Mouse (Mus musculus): ENCODE data around the gene Nufip2. TPM values are rescaled to one million over a fixed set of nuclear protein-coding genes. Genes with fewer than 3 reads are reported as not detected.
A peak's percentile ranks its signal among the peaks of the same experiment; 100 is the strongest.

The Nufip2 gene
- polyA plus RNA-seq, 1 experiment from 2014 or later, result 5.7 TPM

DNA sequence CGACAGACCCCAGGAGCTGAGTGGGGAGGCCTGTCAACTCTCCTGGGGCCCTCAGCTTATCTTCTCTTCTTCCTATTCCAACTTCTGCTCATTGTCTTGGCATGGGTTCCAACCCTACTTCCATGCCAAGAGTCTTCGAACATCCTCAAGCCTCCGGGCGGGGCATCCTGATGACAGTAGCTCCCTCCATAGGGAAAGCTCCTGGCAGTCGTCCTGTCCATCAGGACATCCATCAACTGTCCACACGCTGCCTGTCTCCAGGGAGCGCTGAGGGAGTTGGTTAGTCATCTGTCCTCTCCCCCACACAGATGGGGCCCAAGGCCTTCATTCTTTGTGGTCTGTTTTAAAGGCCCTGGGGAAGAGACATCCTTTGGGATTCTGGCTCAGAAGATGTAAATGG is 95.1 kb downstream of the Nufip2 start:
- Histone ChIP-seq H3K4me3 (ENCODE audit: low read depth, low read length) (no peak overlapping the region), H3K4me1 (ENCODE audit: control insufficient read depth, insufficient read depth, low read length) (peaks cover 19% of the 10 kb centered on the region)
- no peak for DNase-seq (ENCODE audit: low spot score)

DNA sequence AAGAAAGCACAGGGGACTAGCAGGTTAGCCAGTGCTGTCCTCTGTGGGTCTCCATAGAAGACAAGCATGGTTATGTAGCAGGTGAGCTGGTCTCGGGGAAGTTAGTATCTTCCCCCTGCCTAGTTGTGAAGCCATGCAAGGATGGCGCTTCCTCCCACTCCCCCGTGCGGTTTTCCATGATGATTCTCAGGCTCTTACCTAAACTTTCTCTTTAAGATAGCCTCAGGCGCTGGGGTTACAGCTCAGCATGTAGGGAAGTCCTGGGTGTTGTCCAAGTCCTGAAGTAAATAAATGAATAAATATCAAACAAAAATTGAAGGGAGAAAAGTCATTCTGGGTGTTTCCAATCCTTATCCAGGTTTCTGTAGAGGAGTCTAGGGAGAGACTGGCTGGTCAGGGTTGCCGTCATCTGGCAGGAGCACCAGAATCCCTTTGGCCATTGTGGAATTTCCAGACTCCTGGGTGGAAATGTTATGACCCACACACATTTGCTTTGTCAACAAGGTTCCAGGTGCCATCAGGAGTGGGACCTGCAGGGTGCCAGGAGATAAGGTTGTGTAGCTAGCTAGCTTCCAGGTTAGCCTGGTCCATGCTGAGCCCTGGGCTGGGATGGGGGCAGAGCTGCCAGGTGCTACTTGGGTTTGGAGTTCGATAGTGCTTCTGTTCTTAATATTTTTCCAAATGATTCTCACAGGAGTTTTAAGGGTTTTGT is 96.3 kb downstream of the Nufip2 start:
- ATAC-seq (ENCODE audit: insufficient number of reproducible peaks, low FRiP score, low TSS enrichment, low read depth), result no peak

More for the DNA sequence above, 95.1 kb downstream of the Nufip2 start:
- Histone ChIP-seq H3K9me3 (ENCODE audit: control insufficient read depth, low read length) (no peaks in the 10 kb centered on the region), H3K27me3 (ENCODE audit: control insufficient read depth, insufficient read depth, low read length) (no peaks in the 10 kb centered on the region), H3K9ac (ENCODE audit: low read length) (no peak overlapping the region), H3K4me2 (ENCODE audit: low read depth, severe bottlenecking) (no peak overlapping the region), H3K27ac (replicated peaks; ENCODE audit: low read depth, low read length) (no peak overlapping the region), H3K36me3 (ENCODE audit: control insufficient read depth, insufficient read depth, low read length) (peaks cover 7% of the 10 kb centered on the region; the same call in 1 of the 2 replicates)
- ATAC-seq (ENCODE audit: insufficient number of reproducible peaks, low FRiP score, low TSS enrichment, low read depth), result no peak
- 82% methylated on average over 7 of the region's 7 CpGs for WGBS

DNA sequence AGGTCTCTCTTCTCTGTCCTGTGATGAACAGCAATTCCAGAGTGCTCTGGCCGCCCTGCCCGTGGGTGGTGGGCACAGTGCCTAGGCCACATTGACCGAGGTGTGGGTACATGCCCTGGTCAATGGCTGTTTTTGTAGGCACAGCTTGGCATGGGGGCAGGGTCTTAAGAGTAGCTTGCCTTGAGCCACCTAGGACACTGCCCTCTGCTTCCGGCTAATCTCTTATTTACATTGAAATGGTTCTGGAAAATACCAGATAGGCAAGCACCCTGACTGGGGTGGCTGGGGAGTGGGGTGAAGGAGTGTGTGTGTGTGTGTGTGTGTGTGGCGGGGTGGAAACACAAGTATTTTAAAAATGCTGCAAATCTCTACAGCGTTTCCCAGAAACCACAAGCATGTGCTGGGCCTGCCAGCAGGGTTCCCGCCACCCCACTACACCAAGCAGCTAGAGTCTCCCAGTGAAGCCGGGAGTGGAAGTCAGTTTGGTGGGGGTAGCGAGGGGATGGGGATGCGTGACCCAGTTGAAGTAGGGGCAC is 97.3 kb downstream of the Nufip2 start:
- H3K4me3 ChIP-seq (ENCODE audit: low read depth, low read length), result no peak overlapping the region
- WGBS, result 70% methylated on average over 10 of the region's 10 CpGs
- no peaks in the 10 kb centered on the region for H3K36me3 ChIP-seq (ENCODE audit: control insufficient read depth, insufficient read depth, low read length)
- no peaks in the 10 kb centered on the region for H3K27me3 ChIP-seq (ENCODE audit: control insufficient read depth, insufficient read depth, low read length)
- H3K4me1 ChIP-seq (ENCODE audit: control insufficient read depth, insufficient read depth, low read length), result peaks cover 22% of the 10 kb centered on the region
- H3K9me3 ChIP-seq (ENCODE audit: control insufficient read depth, low read length), result no peaks in the 10 kb centered on the region
- DNase-seq (ENCODE audit: low spot score) (no peak), ATAC-seq (ENCODE audit: insufficient number of reproducible peaks, low FRiP score, low TSS enrichment, low read depth) (no peak)
- H3K9ac ChIP-seq (ENCODE audit: low read length), result no peak overlapping the region
- no peak overlapping the region for H3K4me2 ChIP-seq (ENCODE audit: low read depth, severe bottlenecking)
- H3K27ac ChIP-seq (replicated peaks; ENCODE audit: low read depth, low read length), result no peak overlapping the region

More for the DNA sequence above, 96.3 kb downstream of the Nufip2 start:
- Histone ChIP-seq H3K9me3 (ENCODE audit: control insufficient read depth, low read length) (no peaks in the 10 kb centered on the region), H3K27ac (replicated peaks; ENCODE audit: low read depth, low read length) (no peak overlapping the region), H3K4me1 (ENCODE audit: control insufficient read depth, insufficient read depth, low read length) (peaks cover 22% of the 10 kb centered on the region), H3K9ac (ENCODE audit: low read length) (no peak overlapping the region), H3K4me2 (ENCODE audit: low read depth, severe bottlenecking) (no peak overlapping the region), H3K4me3 (ENCODE audit: low read depth, low read length) (no peak overlapping the region), H3K36me3 (ENCODE audit: control insufficient read depth, insufficient read depth, low read length) (peaks cover 7% of the 10 kb centered on the region; the same call in 1 of the 2 replicates), H3K27me3 (ENCODE audit: control insufficient read depth, insufficient read depth, low read length) (no peaks in the 10 kb centered on the region)
- no peak for DNase-seq (ENCODE audit: low spot score)
- 86% methylated on average over 7 of the region's 7 CpGs for WGBS

DNA sequence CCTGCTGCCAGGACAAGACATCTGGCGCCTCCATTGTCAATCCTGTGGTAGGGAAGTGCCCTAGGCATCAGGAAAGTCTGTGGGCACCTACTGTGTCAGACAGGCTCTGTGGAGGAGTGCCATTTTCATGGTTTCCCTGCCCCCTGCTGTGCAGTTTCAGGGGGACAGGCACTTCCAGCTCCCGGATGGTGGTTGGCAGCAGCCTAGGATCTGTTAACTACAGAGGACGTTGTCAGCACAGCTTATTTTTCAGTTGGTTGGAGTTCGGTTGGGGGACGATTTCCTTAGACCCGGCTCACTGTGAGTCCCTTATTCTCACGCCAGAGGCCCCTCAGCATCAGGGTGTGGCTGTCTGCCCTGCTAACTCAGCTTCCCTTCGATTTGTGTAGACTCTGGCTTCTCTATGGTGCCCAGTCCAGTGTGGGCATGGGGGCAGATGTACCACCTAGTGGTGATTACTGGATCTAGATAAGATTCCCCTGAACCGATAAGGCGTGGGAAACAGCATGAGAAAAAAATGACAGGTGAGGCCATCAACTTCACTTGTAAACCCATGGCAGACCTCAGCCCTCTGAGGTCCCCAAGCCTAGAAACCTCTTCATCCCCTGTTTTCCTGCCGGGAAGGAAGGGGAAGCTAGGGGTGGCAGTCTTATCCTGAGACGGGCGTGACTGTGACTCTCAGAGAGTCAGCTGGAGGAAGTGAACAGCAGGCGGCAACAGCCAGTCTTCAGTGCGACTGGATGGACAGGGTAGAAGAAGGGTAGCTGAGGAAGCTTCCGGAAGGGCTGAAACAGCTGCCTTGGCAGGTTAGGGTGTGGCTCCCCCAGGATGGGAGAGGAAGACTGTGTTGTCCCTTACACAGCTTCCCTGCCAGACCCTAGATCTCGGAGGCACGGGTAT is 98.0 kb downstream of the Nufip2 start:
- Histone ChIP-seq H3K27ac (replicated peaks; ENCODE audit: low read depth, low read length) (no peak overlapping the region), H3K9ac (ENCODE audit: low read length) (no peak overlapping the region), H3K36me3 (ENCODE audit: control insufficient read depth, insufficient read depth, low read length) (no peaks in the 10 kb centered on the region), H3K9me3 (ENCODE audit: control insufficient read depth, low read length) (no peaks in the 10 kb centered on the region), H3K4me1 (ENCODE audit: control insufficient read depth, insufficient read depth, low read length) (peaks cover 22% of the 10 kb centered on the region), H3K4me2 (ENCODE audit: low read depth, severe bottlenecking) (no peak overlapping the region), H3K27me3 (ENCODE audit: control insufficient read depth, insufficient read depth, low read length) (no peaks in the 10 kb centered on the region), H3K4me3 (ENCODE audit: low read depth, low read length) (no peak overlapping the region)
- no peak for DNase-seq (ENCODE audit: low spot score)
- no peak for ATAC-seq (ENCODE audit: insufficient number of reproducible peaks, low FRiP score, low TSS enrichment, low read depth)
- WGBS, result 59% methylated on average over 18 of the region's 18 CpGs

DNA sequence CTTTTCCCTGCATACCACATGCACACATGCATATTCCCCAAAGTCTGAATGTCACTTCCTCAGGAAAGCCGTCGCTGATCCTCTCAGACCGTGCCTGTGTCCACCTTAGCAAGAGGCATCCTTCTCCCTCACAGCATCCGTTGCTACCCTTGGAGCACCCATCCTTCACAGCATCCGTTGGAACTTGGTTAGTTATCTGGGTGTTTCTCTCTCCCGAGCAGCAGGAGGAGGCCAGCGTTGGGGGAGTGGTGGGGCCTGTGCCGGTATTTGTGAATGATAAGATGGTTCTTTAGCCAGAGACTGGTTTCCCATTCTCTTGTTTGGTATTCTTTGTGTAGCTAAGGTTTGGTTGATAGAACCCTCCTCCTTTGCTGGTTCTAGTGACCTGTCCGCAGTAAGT is 98.9 kb downstream of the Nufip2 start:
- Histone ChIP-seq H3K9ac (ENCODE audit: low read length) (no peak overlapping the region), H3K4me1 (ENCODE audit: control insufficient read depth, insufficient read depth, low read length) (peaks cover 22% of the 10 kb centered on the region), H3K4me2 (ENCODE audit: low read depth, severe bottlenecking) (no peak overlapping the region), H3K36me3 (ENCODE audit: control insufficient read depth, insufficient read depth, low read length) (no peaks in the 10 kb centered on the region), H3K27me3 (ENCODE audit: control insufficient read depth, insufficient read depth, low read length) (no peaks in the 10 kb centered on the region), H3K4me3 (ENCODE audit: low read depth, low read length) (no peak overlapping the region), H3K27ac (replicated peaks; ENCODE audit: low read depth, low read length) (peak overlapping the region; percentile 55; the same call in 1 of the 2 replicates), H3K9me3 (ENCODE audit: control insufficient read depth, low read length) (no peaks in the 10 kb centered on the region)
- DNase-seq (ENCODE audit: low spot score) (no peak), ATAC-seq (ENCODE audit: insufficient number of reproducible peaks, low FRiP score, low TSS enrichment, low read depth) (no peak)
- 75% methylated on average over 9 of the region's 9 CpGs for WGBS

DNA sequence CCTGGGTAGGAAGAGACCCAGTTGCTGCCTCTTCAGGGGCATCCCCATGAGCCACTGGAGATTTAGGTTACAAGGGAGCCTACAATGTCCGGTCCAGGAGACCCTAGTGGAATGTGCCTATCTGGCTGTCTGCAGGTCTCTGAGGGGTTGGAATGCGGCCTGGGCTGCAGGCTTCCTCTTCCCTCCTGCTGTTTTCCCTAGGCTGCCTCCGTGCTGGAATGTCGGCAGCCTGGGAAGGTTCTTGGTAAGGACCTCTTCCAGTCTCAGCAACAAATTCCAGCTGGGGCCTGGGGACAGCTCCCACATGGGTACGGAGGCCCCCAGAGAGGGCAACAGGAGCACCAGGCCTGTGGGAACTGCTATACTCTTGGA is 99.4 kb downstream of the Nufip2 start:
- Histone ChIP-seq H3K4me3 (ENCODE audit: low read depth, low read length) (no peak overlapping the region), H3K4me2 (ENCODE audit: low read depth, severe bottlenecking) (no peak overlapping the region), H3K4me1 (ENCODE audit: control insufficient read depth, insufficient read depth, low read length) (peaks cover 24% of the 10 kb centered on the region), H3K9ac (ENCODE audit: low read length) (peak overlapping the region; percentile 17; the same call in 1 of the 2 replicates), H3K27ac (replicated peaks; ENCODE audit: low read depth, low read length) (peak overlapping the region; percentile 55; the same call in 1 of the 2 replicates), H3K36me3 (ENCODE audit: control insufficient read depth, insufficient read depth, low read length) (no peaks in the 10 kb centered on the region), H3K27me3 (ENCODE audit: control insufficient read depth, insufficient read depth, low read length) (no peaks in the 10 kb centered on the region), H3K9me3 (ENCODE audit: control insufficient read depth, low read length) (no peaks in the 10 kb centered on the region)
- ATAC-seq (ENCODE audit: insufficient number of reproducible peaks, low FRiP score, low TSS enrichment, low read depth), result no peak
- no peak for DNase-seq (ENCODE audit: low spot score)
- 16% methylated on average over 5 of the region's 5 CpGs for WGBS

DNA sequence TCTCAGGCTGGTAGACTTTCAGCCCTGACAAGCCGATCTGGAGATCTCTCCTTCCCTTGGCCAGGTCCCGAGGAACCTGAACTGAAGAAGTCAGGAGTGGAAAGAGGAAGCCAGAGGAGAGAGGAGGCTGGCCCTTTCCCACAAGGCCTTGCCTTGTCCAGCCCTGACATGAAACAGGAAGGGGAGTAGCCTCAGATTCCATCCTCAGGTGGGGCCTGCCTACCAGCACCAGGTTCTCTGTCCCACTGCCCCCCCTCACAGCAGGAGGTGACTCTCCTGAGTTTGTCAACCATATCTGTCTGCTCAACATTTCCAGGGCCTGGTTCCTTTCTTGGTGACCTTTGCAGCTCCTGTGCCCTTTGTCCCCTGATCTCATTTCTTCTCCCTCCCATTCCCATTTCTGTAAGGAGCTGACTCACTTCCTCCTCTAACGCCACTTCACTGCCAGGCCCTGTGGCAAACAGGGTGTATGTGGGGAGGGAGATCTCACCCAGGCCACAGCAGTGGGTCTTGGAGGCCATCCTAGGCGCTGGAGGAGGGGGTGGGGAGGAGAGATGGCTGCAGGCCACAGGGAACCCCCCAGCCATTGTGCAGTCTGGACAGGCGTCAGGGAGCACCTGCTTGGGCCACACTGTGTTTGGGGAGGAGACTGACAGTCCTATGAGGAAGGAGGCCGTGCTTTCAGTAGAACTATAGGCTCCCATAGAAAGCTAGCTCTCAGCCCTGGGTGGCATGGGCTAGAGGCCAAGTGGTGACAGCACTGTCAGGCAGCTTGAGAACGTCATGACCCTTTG is 100.0 kb downstream of the Nufip2 start:
- Histone ChIP-seq H3K4me1 (ENCODE audit: control insufficient read depth, insufficient read depth, low read length) (peaks cover 29% of the 10 kb centered on the region), H3K9ac (ENCODE audit: low read length) (no peak overlapping the region), H3K4me2 (ENCODE audit: low read depth, severe bottlenecking) (no peak overlapping the region), H3K36me3 (ENCODE audit: control insufficient read depth, insufficient read depth, low read length) (no peaks in the 10 kb centered on the region), H3K27ac (replicated peaks; ENCODE audit: low read depth, low read length) (peak overlapping the region; percentile 55; the same call in 1 of the 2 replicates), H3K9me3 (ENCODE audit: control insufficient read depth, low read length) (no peaks in the 10 kb centered on the region), H3K27me3 (ENCODE audit: control insufficient read depth, insufficient read depth, low read length) (no peaks in the 10 kb centered on the region), H3K4me3 (ENCODE audit: low read depth, low read length) (no peak overlapping the region)
- ATAC-seq (ENCODE audit: insufficient number of reproducible peaks, low FRiP score, low TSS enrichment, low read depth), result no peak
- WGBS, result 79% methylated on average over 7 of the region's 7 CpGs
- DNase-seq (ENCODE audit: low spot score), result no peak

DNA sequence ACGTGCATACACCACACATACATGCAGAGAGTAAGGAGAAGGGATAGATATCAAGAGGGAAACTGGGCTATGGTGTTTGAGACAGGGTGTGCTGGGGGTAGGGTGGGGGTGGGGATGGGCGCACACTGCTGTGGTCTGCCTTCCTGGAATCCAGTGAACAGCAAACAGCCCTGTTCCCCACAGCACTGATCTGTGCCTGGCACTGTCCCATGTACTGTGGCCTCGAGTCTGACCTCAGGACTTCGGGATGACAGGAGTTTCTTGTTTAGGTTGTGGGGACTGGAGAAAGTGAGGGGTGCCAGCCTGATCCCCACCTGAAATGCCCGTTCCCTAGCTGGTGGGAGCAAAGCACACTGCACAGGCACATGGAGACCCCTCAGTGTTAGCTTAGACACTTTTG is 101.8 kb downstream of the Nufip2 start, which contains the start of gene Gm10277:
Gene Gm10277 (minus strand): TSS at position 41 of the 400 bp plus-strand sequence.
- 84% methylated on average over 5 of the region's 5 CpGs for WGBS
- Histone ChIP-seq H3K4me3 (ENCODE audit: low read depth, low read length) (no peak within 1 kb of the TSS), H3K27me3 (ENCODE audit: control insufficient read depth, insufficient read depth, low read length) (no peaks in the 10 kb centered on the region), H3K36me3 (ENCODE audit: control insufficient read depth, insufficient read depth, low read length) (no peaks in the 10 kb centered on the region), H3K27ac (replicated peaks; ENCODE audit: low read depth, low read length) (no peak within 1 kb of the TSS), H3K4me2 (ENCODE audit: low read depth, severe bottlenecking) (no peak within 1 kb of the TSS), H3K4me1 (ENCODE audit: control insufficient read depth, insufficient read depth, low read length) (peaks cover 46% of the 10 kb centered on the region), H3K9me3 (ENCODE audit: control insufficient read depth, low read length) (no peaks in the 10 kb centered on the region), H3K9ac (ENCODE audit: low read length) (no peak within 1 kb of the TSS)
- DNase-seq (ENCODE audit: low spot score) (no peak), ATAC-seq (ENCODE audit: insufficient number of reproducible peaks, low FRiP score, low TSS enrichment, low read depth) (no peak)
